Mouse (Mus musculus) thymus, adult 2 months (tissue): ENCODE data around the gene Nphp4.

Experiments
- CTCF ChIP-seq: fragments of 200-500 bp; IDR thresholded peaks from 2 replicates; pipeline ENCODE4 v1.5.1; 2012; ENCODE audit warnings: mild to moderate bottlenecking, control low read depth, low read length, moderate library complexity, borderline replicate concordance; ENCODE audit not compliant: control insufficient read depth, poor library complexity, insufficient read depth; ENCODE audit errors: extremely low read depth
- POLR2A ChIP-seq: fragments of 200-500 bp; IDR thresholded peaks from 2 replicates; pipeline ENCODE4 v1.6.1; 2012; ENCODE audit warnings: mild to moderate bottlenecking, low read length, control low read depth, moderate library complexity; ENCODE audit not compliant: control insufficient read depth, poor library complexity, insufficient read depth; ENCODE audit errors: extremely low read depth

- TF ChIP-seq CTCF (no peak), POLR2A (no peak)
Measured at GRCm38 (mm10) chr4:152583616-152584015, 107.1 kb downstream of the Nphp4 start.
